Mouse (Mus musculus) c-Kit-positive CD71-positive TER-119-negative erythroid progenitor cells, embryonic 14.5 days (primary cell): ENCODE measurements at regions not wholly inside any gene's neighbourhood (a gene's known extent, or its start where the extent isn't known, plus 50 kb on each side); places are given as distances from the start of the nearest gene placed in this dataset.
"Not testable (repeated sequence)": the region's sequence is repeated elsewhere in the genome, so short reads cannot be mapped to it uniquely, and the experiment has no call there.

Source experiments
- DNase-seq: peaks from one replicate; pipeline ENCODE4 v3.0.0-alpha.2; 2013; ENCODE audit warnings: low read depth

DNA sequence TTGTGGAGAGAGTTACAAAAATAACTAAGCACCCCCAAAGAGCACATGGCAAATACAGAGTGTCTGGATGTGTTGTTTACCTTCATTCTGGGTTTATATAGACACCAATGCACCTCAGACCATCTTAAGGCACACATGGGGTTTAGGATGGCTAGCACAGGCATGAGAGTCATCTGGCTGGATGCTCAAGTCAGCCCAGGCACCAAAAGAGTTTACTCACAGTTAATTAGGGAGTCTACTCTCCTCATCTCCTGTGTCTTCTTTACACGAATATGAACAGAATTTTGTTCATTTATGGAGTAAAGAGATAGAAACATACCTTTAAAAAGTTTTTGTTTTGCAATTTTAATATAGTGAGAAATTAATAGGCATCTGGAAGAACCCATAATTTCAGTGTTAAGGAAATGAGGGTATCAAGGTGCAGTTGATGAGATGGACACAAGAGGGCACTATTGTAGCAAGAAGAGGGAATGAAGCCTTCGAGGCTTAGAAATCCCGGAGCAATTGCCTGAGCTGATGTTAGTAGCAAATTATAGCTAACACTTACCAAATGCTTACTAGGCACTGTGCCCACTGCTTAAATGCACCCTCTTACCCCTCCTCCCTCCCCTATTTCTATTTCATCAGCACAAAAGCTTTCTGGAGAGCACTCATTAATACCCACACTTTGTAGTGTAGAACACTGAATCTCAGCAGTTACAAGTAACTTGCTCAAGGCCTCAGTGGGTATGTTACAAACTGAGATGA, 174.6 kb downstream of the Eepd1 start:
- DNase-seq = peak; percentile 7

DNA sequence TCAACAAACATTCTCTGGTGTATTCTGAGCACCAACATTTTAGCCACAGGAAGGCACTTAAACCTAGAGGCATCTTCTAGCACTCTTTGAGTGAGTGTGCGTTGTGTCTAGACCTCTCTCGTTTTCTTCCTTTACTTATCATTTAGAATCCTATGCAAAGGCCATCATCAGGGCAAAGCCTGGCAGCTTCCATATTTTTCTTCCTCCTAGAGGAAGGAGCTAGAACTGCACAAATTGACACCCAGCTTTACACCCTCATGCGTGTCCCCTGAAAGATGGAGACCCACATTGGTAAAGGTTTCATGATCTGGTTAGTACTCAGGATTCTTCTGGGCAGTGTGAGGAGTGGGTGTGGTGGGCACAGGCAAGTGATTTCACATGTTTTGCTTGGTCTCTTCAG, 175.2 kb downstream of the Eepd1 start:
- DNase-seq = no peak

DNA sequence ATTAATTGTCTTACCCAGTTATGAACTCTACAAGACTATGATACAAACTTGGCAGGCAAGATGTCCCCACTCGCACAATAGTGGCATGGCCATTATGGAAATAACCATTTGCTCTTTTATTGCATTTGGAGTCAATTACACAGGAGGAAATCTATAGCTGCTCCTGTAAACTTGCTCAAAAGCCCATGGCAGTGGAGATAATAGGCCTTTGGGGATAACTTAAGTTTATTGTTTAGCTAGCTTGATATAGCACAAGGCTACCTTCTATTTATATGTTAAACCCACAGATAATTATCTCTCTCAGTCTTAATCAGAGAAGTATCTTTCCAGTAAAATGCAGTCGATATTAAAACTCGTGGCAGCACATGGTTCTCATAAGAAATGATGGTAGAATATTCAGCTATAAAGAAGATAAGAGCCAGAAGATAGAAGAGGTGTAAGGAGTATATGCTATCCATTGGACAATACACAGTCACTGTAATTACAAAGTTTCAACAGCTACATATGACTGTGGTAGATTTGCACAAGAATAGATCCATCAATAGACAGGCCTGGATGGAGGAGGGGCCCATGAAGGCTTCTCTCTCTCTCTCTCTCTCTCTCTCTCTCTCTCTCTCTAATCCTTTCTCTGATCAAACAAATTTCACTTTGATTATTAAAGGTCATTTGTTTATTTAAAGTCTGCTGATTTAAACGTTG, 202.4 kb downstream of the Eepd1 start:
- no peak for DNase-seq

DNA sequence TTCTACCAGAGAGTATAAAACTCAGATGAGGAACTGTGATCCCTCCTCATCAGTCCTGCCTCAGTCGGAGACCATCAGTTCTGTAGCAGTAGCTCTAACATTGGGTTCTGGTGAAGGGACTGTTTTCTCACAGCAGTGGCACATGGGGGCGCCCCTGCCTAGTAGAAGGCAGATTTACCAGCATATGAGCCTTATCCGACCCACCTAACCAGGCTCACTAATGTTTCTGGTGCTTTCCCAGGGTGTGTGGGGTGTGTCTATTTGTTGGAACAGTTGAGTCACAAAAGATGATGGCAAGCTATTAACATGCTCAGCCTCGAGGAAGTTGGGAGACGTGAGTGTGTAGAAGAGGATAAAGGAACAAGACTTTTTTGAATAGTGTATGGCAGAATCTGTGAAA, 212.3 kb downstream of the Eepd1 start:
- no peak for DNase-seq

DNA sequence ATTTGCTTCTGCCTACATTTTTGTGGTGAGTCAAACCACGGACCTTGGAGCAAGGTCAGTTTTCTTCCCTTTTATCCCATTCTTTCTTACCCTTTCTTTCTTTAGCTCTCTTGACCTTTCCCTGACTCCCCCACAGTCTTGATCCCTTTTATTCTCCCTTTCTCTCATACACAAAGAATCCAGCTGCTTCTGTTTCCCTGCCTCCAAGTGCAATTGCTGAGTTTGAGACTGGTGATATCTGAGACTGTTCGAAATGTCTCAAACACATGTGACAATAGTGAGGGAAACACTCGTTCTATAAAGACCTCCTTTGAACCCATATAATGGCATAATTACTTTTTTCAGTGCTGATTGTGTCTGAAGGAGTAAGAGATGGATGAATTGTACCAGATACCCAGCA, 213.7 kb downstream of the Eepd1 start:
- no peak for DNase-seq

DNA sequence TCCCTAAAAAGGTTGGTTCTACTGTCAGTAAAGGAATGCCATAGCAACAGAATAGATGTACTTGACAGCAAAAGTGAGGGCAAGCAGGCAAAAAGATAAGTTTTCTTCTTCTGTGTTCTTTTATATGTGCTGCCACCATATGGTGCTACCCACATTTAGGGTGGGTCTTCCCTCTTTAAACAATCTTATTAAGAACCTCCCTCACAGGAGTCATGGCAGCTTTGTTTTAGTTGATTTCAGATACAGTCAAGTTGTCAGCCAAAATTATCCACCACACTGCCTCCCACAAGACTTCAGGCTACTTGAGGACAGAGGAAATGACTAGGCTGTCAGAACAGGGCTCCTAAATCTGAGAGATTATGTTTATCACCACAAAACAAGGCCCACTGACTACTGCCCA, 232.3 kb downstream of the Eepd1 start:
- no peak for DNase-seq

DNA sequence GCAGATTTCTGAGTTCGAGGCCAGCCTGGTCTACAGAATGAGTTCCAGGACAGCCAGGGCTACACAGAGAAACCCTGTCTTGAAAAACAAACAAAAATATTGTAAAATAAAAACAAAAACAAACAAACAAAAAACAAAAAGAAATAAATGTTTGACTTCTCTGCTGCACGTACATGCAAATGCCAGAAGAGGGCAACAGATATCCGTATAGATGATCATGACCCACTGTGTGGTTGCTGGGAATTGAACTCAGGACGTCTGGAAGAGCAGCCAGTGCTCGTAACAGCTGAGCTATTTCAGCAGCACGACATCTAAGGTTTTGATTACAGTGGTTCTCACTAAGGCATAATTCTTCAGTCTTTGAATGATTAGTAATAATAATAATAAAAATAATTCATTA, 262.8 kb downstream of the Eepd1 start:
- no peak for DNase-seq

DNA sequence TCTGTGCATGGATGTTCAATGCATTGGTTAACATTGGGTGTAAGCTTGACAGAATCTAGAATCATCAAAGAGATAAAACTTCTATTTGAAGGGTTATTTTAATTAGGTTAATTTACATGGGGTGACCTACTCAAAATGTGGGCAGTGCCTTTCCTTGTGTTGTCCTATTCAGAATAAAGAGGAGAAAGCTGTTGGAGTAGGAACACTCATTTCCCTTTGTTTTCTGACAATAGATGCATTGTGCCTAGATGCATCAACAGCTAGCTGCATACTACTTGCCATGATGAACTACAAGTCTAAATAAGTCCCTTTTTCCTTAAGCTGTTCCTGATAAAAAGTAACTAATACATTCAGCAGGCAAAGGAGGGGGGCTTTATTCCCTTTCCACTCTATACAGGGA, 269.8 kb downstream of the Eepd1 start:
- no peak for DNase-seq

DNA sequence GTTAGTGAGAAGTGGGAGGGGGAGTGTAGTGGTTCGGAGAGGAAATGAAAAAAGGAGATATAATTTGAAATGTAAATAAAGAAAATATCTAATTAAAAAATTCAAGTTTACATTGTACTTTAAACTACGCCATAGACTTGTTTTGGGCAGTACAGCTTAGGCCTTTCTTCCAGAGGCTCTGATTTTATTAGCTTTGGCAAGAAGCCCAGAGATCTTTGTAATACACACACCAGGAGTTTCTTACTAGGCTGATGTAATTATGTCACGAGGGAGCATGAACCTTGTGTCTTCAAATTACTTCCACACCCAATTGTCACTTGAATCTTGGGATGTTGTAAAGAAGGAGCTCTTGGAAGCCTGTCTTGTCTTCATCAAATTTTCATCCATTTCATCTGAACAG, 292.6 kb downstream of the Eepd1 start:
- no peak for DNase-seq

DNA sequence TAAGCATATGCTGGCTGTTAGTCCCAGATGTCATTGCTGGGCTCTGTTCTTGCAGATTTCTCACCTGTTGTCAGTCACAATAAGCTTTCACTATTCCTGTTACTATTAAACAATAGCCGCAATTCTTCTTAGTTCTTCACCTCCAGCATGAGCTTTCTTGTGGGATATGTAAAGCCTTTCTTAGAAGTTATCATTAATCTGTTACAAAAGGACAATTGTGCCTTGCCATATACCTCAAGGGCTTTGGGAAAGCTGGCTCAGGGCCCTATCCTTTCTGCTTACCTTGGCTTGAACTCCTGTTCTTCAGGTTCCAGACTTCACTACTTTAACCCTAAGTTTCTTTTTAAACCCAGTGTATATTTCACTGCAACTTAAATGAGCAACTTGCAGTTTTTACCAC, 301.3 kb downstream of the Eepd1 start:
- DNase-seq = no peak

DNA sequence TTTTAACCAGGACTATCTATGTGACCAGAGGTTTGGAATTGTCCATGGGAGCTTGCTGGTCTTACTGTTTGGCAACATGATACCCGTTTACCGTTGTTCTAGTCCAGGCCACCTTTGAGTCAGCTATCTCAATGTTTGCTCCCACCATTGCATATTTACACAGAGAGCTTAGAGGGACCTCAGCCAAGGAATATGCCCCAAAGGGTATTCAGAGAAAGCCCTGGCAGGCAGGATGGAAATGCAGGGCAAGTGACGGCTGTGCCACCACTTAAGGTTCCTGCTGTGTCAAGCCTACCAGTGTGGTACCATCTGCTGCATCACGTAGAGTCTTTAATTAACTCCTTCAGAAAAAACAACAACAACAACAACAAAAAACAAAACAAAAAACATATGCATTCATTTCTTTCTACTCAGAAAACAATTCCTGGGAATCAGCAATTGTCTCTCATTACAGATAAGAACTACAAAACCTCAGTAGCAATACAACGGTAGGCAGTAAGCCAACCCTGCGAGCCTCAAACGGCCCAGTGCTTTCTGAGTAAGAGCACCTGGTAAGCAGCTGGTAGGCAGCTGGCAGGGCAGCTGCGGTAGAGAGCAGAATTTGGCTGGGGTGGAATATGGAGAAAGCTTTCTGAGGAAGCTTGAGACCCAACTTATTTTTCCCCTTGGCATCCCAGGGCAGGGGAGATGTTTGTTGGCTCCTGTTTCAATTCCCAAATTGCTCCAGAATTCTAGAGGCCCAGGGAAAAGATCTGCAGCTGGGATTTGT, 314.0 kb downstream of the Eepd1 start:
- DNase-seq = no peak

DNA sequence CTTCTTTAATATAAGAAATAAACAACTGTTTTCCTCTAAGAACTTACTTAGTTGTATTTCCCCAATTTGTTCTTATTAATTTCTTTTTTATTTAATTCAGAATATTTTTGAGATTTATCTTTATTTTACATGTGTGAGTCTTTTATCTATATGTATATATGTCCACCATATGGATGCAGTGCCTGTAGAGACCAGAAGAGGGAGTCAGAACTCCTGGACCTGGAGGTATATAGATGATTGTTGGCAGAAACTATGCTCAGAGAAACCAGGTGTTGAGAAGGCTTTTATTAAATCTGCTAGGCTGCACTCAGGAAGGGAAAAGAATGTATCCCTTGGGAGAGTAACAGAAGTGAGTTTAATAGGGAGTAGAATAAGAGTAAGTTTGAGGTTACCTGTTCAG, 328.2 kb downstream of the Eepd1 start:
- no peak for DNase-seq

DNA sequence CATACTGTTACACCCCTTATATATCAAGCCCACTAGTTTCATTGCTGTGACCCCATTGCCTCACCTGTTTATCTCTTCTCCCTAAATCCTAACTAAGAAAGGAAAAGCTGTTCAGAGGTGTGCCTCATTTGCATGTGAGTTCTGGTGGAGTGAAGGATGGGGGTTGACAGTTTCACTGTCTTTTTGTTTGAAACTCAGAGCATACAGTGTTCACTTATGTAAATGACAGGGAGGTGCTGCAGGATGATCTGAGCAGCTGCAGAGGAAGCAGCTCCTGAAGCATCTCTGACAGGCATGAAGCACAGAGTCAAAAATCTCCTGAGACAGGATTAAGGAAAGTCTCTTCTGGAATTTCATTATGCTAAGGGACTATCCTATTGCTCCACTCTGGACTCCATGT, 351.9 kb downstream of the Eepd1 start:
- no peak for DNase-seq

DNA sequence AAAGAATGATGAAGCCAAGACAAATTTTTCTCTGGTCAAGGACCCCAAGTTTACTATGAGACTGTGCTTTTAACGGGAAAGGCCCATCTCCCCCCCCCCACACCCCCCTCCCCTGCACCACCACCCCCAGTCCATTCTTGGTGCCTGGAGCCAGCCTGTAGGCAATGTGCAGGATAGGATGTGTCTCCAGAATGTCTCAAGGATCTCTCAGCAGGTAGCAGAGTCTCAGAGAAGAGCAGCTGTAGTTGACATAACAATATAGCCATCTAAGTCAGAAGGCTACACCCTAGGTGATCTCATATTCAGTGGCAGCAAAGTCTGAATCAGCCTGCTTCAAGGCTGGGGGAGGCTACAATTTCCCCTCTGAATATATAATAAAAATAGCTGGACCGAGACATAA, 368.6 kb downstream of the Eepd1 start:
- DNase-seq = not testable (repeated sequence)

DNA sequence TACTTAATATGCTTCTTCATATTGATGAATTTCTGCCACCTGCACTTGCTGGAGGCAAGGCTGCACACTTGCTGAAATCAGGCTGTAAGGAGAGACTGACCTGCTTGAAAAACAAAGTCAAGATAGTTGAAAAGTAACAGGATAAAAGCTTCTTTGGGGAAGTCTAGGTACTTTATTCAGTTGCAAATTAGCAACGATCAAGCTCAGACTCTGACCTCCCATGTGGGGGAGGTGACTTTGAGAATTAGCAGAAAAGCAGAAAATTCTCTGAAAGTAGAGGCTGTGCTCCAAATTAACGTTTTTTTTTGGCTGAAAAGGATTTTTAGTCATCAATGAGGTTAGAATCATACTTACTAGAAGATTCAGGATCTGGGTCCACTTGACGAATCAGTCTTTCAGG, 369.3 kb downstream of the Eepd1 start:
- DNase-seq = not testable (repeated sequence)

DNA sequence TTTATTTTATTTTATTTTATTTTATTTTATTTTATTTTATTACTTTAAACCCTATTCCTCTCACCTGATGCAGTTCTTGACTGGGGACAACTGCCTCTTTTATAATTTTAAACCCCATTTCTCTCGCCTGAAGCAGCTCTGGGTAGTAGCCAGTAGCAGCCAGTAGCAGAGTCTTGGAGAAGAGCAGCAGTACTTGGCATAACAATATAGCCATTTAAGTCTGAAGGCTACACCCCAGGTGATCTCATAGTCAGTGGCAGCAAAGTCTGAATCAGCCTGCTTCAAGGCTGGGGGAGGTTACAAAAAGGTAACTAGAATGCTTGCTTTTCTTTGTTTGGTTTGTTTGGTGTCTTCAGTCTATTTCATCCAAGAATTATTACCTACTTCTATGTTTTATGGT, 373.2 kb downstream of the Eepd1 start:
- no peak for DNase-seq

DNA sequence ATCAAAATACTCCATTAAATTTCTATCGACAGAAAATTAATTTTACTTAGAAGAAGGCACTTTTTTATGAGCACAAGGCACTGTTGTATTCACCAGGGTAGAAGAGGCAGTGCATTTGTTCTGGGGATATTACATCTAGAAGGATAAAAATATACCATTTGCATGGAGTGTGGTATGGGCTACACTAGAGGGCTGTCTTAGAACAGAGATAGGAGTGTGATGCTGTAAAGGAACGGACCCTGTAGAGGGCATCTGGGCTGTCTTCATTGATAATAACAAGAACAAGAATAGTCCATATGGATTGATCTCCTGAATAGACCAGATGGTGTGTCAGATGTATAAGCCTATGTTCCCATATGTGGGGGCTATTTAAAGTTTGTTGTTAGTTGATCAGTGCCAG, 388.9 kb downstream of the Eepd1 start:
- no peak for DNase-seq

DNA sequence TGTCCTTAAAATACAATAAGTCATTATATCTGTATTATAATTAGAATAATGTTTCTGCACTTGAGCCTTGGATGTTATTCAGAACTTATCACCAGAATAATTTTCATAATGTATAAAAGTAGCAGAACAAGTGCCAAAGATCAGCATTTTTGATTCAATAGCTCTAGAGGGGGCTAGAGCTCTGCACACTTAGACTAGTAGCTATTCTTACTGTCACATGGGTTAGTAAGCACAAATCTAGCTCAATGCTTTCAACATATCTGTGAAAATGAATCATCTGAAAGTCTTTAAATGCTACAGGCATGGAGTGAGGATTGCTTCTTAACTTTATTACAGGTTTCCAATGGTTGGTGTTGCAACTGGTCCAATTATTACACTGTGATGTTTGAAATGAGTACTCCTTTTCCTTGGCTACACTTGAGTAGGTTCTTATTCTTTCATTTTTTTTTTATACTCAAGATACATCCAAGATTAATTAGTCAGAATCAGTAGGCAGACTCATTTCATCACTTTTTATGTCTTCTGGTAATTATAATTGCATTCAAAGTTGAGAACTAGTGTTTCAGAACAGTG, 415.1 kb downstream of the Eepd1 start:
- no peak for DNase-seq
